Mouse (Mus musculus) left cerebral cortex, adult 2 months (tissue): ENCODE results near the gene Tnc. TPM values are rescaled to one million over a fixed set of nuclear protein-coding genes. Genes with fewer than 3 reads are reported as not detected.

ENCODE experiments used
- DNase-seq, 2 experiments: peaks; one replicate each; pipeline ENCODE4 v3.0.0; 2021 to 2022; ENCODE audit warnings: low spot score in 2 of 2, mixed read lengths in 1 of 2; ENCODE audit errors: extremely low spot score in 1 of 2
- H3K27ac ChIP-seq: fragments of 200-600 bp; 2 replicates; pipeline ENCODE4 v1.8.1; 2022
- H3K4me3 ChIP-seq: fragments of 200-600 bp; 2 replicates; pipeline ENCODE4 v1.8.1; 2022
- CTCF ChIP-seq: fragments of 200-600 bp; IDR thresholded peaks from 2 replicates; pipeline ENCODE4 v1.8.1; 2022; ENCODE audit warnings: antibody characterized with exemption, mild to moderate bottlenecking, moderate library complexity
- intact Hi-C: fragments of 180-260 bp; cut with DNase I; formaldehyde crosslinking; loops from one replicate; pipeline ENCODE4 v1.15.1; 2025
- total RNA-seq, 2 experiments: library from RNA; stranded (reverse); gene quantifications; 2 replicates each; pipeline ENCODE4 v1.2.3; 2021

The Tnc gene
- total RNA-seq, 2 experiments from 2014 or later, result 2.8 to 3.4 TPM

DNA sequence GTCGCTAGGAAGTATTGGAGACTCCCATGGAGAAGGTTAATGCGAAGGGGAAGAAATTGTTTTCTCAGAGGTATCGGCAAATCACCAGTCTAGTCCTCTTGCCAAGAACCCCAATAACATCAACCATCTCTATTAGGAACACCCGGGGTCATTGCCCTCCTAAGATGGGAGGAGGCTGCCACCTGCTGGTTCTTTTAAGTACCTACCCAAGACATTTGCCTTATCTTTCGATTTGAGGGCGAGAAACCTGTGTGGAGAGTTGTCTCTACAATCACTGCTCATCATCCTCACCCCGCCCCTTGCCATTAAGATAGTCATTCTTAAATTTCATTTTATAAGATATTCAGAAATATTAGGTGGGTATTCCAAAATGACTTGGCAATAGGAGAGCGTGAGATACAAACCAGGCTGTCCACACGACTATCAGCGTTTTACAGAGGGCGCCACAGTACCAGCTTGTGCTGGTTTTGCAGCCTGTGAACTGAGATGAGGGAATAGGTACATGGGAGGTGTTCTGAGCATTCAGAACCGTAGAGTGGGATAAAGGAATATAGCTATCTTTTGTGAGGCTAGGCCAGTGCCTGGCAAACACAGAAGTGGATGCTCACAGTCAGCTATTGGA, 98.6 kb downstream of the Tnc start:
- intact Hi-C loops, result loop anchor here (1.0 to 10.0 kb wide), 6 partner anchors 106 to 544 kb away; partner anchors contain the start of gene Tex48
- no peak overlapping the region for H3K4me3 ChIP-seq
- peak; percentile 85 for TF ChIP-seq CTCF

DNA sequence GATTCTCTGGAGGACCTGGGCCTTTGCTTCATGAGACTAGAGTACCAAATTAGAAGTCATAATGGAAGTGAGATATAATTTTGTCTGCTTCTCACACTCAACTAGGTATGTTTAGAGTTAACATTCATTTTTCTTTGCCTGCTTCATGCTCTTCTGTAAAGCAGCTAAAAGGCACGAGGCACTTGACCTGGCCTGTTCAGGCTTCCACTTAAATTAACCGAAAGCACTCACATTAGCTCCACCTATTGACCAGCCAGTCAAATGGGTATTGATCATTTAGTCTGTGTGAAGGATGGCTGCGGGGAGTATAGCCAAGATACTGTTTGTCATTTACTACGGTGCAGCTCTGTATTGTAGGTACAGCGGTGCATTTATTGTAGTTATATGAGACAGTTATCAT, 103.0 kb downstream of the Tnc start:
- no peak overlapping the region for H3K27ac ChIP-seq
- H3K4me3 ChIP-seq, result no peak overlapping the region
- intact Hi-C loops, result loop anchor here (10.0 kb wide), 1 partner anchor 319 kb away; the partner anchor contains the start of gene Tex48
- no peak for DNase-seq
- no peak for TF ChIP-seq CTCF

More for the DNA sequence above, 98.6 kb downstream of the Tnc start:
- DNase-seq, result peak; percentile 39 to 60
- no peak overlapping the region for H3K27ac ChIP-seq

DNA sequence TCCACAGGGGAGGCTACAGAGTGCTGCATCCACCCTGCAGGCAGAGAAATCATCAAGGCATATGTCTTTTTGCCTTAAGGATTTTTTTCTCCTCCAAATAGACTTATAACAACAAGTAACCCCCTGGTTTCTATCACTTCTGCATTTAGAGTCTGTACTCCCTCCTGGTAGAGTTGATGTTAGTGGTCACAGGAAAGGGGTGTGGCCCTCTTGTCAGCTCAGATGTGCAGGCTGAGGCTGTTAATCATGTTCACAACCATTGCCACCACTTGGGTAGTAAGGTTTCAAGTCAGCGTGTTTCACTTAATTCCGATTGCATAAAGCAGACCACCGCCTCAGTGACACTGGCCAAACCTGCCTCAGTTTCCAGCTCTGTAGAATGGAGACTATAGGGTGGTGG, 103.9 kb downstream of the Tnc start:
- no peak for TF ChIP-seq CTCF
- DNase-seq, result no peak
- Histone ChIP-seq H3K27ac (no peak overlapping the region), H3K4me3 (no peak overlapping the region)
- intact Hi-C loops, result loop anchor here (10.0 kb wide), 1 partner anchor 318 kb away; the partner anchor contains the start of gene Tex48

DNA sequence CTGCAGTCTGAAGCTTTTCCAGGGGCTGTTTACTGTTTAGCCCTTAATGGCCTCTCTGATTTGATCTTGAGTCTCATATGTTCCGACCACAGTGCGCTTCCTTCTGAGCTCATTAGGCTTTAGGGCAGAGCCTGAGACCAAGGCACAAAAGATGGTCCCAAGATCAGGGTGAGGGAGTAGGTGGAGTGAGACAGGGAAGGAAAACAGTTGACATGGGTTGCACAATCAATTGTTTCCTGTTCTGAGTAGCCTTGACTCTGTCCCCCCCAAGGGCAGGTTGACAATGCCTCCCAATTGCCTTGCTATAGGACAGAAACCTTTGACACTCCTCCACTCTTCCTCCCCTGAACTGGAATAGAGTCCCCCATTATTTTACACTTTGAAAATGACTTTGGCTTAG, 105.4 kb downstream of the Tnc start:
- no peak for DNase-seq
- no peak overlapping the region for H3K4me3 ChIP-seq
- TF ChIP-seq CTCF, result no peak
- intact Hi-C loops, result loop anchor here (10.0 kb wide), 1 partner anchor 317 kb away; the partner anchor contains the start of gene Tex48
- no peak overlapping the region for H3K27ac ChIP-seq

DNA sequence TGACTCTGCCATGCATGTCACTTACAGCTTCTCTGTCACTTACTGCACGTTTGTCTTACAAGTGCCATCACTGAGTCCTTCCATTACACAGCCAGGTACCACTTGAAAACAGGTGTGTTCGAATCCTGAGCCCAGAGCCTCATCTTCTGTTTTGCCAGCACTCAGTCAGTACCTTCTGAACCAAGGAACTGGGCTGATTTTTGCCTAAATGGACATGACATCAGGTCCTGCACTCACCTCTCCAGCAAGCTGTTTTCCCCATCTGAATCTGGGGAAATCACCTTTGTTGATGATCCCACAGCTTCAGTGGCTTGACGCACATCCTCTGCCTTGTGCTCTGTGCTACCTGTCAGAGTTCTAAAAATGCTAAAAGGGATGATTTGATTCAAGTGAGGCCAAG, 107.4 kb downstream of the Tnc start:
- DNase-seq, result no peak
- Histone ChIP-seq H3K4me3 (no peak overlapping the region), H3K27ac (no peak overlapping the region)
- intact Hi-C loops, result no loop called here
- no peak for TF ChIP-seq CTCF

DNA sequence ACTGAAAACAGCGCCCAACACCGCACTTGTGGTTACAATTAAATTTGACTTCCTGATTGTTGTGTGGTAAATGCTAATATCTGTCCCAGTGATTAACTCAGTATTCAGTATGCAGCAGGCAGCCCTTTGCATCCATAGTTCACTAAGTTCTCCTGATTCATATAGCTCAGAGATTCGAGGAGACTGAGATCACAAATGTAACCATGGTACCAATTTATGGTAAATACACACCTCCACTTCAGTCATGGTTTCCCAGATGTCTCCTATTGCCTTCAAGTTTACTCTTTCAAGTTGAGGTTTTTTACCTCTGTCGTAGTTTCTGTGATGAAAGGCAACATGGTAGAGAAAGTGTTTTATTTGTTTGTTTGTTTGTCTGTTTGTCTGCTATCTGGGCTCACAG, 110.9 kb downstream of the Tnc start:
- no peak overlapping the region for H3K27ac ChIP-seq
- DNase-seq, result no peak
- H3K4me3 ChIP-seq, result no peak overlapping the region
- no peak for TF ChIP-seq CTCF
- intact Hi-C loops, result no loop called here

DNA sequence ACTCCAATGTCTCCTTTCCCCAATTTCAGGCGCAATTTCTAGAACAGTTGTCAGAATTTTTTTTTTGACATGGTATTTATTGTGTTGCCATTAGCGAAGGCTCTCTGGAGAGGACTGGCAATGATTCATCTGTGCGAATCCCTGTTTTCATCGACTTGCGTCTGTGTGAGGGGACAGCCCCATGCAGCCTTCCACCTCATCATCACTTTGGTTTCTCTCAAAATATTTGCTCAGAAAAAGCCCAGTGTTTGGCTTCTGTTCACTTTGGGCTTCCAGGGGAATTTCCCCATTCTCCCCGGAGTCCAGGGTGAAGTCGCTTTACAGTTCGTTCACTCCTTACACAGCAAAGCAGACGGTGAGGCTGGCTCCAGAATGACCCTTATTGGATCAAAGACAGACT, 111.5 kb downstream of the Tnc start:
- DNase-seq, result no peak
- Histone ChIP-seq H3K27ac (no peak overlapping the region), H3K4me3 (no peak overlapping the region)
- no peak for TF ChIP-seq CTCF
- intact Hi-C loops, result no loop called here

DNA sequence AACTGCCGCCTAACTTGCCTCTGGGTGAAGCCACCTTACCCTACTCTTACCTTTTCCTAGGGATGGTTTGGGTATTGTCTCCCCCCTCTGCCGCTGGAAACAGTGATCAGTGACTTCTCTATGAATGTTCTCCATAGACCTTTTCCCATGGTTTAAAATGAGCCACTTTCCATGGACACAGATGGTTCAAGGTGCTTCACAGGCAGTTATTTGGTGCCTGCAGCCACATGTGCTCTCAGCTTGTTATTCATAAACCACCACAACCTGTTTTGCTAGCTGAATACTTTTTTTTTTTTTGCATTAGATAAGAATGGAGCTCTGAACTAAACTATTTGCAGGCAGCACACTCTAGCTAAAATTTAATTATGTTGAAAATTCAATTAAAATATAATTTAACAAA, 116.0 kb downstream of the Tnc start:
- no peak for DNase-seq
- Histone ChIP-seq H3K27ac (no peak overlapping the region), H3K4me3 (no peak overlapping the region)
- intact Hi-C loops, result no loop called here
- no peak for TF ChIP-seq CTCF

DNA sequence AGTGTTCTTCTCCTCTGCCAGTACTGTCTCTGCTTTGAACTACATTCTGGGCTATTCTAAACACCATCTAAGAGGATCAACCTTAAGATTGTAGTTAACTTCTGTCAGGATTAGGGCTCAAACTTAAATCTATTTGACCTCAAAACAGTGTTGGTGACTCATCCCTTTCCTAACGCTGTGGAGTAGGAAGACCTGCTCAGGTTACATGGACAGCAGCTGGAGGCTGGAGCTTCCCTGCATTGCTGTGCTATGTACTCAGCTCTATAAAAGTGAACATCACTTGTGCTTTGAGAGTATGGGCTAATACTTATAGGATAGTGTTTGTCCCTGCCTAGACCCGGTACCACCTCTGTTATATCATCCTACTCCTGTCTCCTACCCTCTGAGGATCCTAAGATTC, 117.3 kb downstream of the Tnc start:
- DNase-seq, result no peak
- no peak overlapping the region for H3K4me3 ChIP-seq
- intact Hi-C loops, result no loop called here
- no peak overlapping the region for H3K27ac ChIP-seq
- no peak for TF ChIP-seq CTCF

DNA sequence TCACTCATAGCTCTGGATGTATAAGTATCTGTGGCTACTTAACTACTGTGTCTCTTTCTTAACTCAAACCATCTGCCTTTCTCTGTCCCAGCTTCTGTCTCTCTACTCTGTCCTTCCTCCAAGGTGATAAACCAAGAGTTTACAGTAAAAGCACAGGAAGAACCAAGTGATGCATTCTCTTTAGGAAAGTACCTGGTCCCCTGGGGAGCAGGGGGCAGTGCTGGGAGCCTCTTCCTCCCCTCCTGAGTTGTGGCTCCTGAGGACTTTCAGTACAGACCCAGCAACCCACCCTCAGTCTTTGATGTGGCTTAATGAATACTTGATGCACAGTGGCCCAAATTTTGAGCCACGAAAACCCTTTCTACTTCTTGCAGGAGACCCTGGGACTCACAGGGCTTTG, 118.6 kb downstream of the Tnc start:
- Histone ChIP-seq H3K27ac (no peak overlapping the region), H3K4me3 (no peak overlapping the region)
- no peak for DNase-seq
- TF ChIP-seq CTCF, result no peak
- intact Hi-C loops, result no loop called here

DNA sequence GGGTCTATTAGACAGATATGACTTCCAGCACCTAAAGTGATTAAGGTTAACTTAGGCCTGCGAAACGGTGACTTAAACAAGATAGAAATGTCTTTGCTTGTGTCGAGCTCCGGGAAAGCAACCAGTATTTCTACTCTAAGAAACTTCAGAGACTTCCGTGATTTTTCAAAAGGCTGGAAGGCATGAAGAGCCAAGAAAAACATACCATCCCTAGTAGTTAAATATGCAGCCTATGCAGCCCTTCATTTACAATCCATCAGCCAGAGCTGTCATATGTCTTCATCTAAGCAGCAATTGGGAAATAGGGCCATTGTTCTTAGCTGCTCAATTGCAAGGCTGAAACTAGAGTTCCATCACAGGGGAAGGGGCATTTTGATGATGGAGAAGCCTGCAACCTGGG, 129.6 kb downstream of the Tnc start:
- Histone ChIP-seq H3K4me3 (no peak overlapping the region), H3K27ac (no peak overlapping the region)
- TF ChIP-seq CTCF, result no peak
- intact Hi-C loops, result no loop called here
- DNase-seq, result no peak

DNA sequence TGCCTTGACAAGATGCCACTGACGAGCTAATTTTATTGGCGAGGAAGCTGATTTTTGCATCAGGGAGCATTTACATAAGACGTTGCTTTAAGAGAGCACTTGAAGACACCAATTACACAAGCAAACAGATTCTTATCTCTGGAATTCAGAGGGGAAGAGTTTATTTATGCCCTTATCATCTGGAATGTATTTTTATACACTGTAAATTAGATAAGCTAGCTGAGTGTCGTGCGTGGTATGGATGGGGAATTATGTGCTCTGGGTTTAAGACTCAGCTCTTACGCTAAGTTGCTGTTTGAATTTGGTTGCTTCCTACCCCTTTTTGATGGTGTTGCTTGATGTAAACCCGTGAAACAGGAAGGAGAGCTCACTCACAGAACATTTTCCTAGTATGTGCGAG, 130.1 kb downstream of the Tnc start:
- no peak overlapping the region for H3K4me3 ChIP-seq
- TF ChIP-seq CTCF, result no peak
- intact Hi-C loops, result no loop called here
- no peak for DNase-seq
- H3K27ac ChIP-seq, result no peak overlapping the region

DNA sequence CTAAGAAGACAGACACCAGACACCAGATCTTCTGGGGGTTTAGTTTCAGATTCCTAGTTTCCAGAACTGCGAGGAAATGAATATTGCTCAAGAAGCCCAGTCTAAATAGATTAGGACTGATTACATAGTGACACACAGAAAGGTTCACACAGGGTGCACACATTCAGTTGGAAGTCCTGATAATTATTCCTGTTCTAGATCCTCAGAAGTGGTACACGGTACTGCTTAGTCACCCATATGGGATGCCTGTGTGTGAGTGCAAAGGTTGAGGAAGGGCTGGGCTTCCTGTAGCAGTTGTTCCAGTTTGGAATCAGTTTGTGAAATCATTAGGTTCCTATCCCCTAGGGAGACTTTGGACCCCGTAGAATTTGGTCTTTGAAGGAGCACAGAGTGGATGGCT, 130.5 kb downstream of the Tnc start:
- Histone ChIP-seq H3K27ac (no peak overlapping the region), H3K4me3 (no peak overlapping the region)
- intact Hi-C loops, result no loop called here
- TF ChIP-seq CTCF, result no peak
- DNase-seq, result no peak

Other genes starting within 250 kb of the Tnc start
- not detected for gene Tnfsf8, start 185.7 kb downstream of the Tnc start, total RNA-seq